Mouse (Mus musculus) lung, postnatal 0 days (tissue): ENCODE results near the gene Olfr622.

Experiments
- CTCF ChIP-seq: IDR thresholded peaks from 2 replicates; pipeline ENCODE4 v1.5.1; 2016; ENCODE audit warnings: antibody characterized with exemption, mild to moderate bottlenecking
- EP300 ChIP-seq: IDR thresholded peaks from 2 replicates; pipeline ENCODE4 v1.6.1; 2016; ENCODE audit warnings: antibody characterized with exemption, mild to moderate bottlenecking, control low read depth

- TF ChIP-seq CTCF = no peak
- no peak for TF ChIP-seq EP300
Measured at GRCm38 (mm10) chr7:103642602-103643001, at the start of gene Olfr622.
